Mouse (Mus musculus) embryonic facial prominence, embryonic 14.5 days (tissue): Measurements from ENCODE around the gene Heatr5b. TPM values are rescaled to one million over a fixed set of nuclear protein-coding genes. Genes with fewer than 3 reads are reported as not detected.

ENCODE experiments used
- ATAC-seq: fragments of 200-750 bp; cut with Nextera tagmentation; 2 replicates; pipeline ENCODE4 v1.8.0; 2017; ENCODE audit warnings: low read depth, moderate number of reproducible peaks, moderate TSS enrichment
- DNase-seq: peaks from one replicate; pipeline ENCODE4 v3.0.0-alpha.2; 2015; ENCODE audit warnings: low spot score
- H3K27ac ChIP-seq: fragments of 300-500 bp; sonication (generic); replicated peaks from 2 replicates; pipeline ENCODE4 v1.5.1; 2014; ENCODE audit warnings: low read depth, mild to moderate bottlenecking, low read length, moderate library complexity
- H3K27me3 ChIP-seq: fragments of 300-500 bp; sonication (generic); replicated peaks from 2 replicates; pipeline ENCODE4 v1.6.1; 2014; ENCODE audit warnings: low read length; ENCODE audit not compliant: control insufficient read depth, insufficient read depth
- H3K36me3 ChIP-seq: fragments of 300-500 bp; sonication (generic); 2 replicates; pipeline ENCODE4 v1.6.1; 2014; ENCODE audit warnings: low read length, mixed read lengths; ENCODE audit not compliant: control insufficient read depth, insufficient read depth
- H3K4me1 ChIP-seq: fragments of 300-500 bp; sonication (generic); 2 replicates; pipeline ENCODE4 v1.6.1; 2014; ENCODE audit warnings: antibody characterized with exemption, low read length; ENCODE audit not compliant: control insufficient read depth, insufficient read depth
- H3K4me2 ChIP-seq: fragments of 300-500 bp; sonication (generic); 2 replicates; pipeline ENCODE4 v1.6.1; 2014; ENCODE audit warnings: low read depth, mild to moderate bottlenecking, low read length, moderate library complexity, mixed read lengths
- H3K4me3 ChIP-seq: fragments of 300-500 bp; sonication (generic); 2 replicates; pipeline ENCODE4 v1.5.1; 2014; ENCODE audit warnings: low read depth, mild to moderate bottlenecking, low read length
- H3K9ac ChIP-seq: fragments of 300-500 bp; sonication (generic); 2 replicates; pipeline ENCODE4 v1.6.1; 2014; ENCODE audit warnings: low read depth, mild to moderate bottlenecking, low read length, moderate library complexity, mixed read lengths
- H3K9me3 ChIP-seq: fragments of 300-500 bp; sonication (generic); 2 replicates; pipeline ENCODE4 v1.6.1; 2016; ENCODE audit warnings: low read length; ENCODE audit not compliant: control insufficient read depth
- WGBS: fragments of 180-500 bp; shearing (Covaris S2); extraction: QIAGEN DNeasy Blood & Tissue Kit; methylation state at CpG from one replicate; pipeline ENCODE4 v1.1.7; 2014; 5-methylcytosine and 5-hydroxymethylcytosine counted together
- polyA plus RNA-seq: library from polyadenylated mRNA; unstranded; fragments of >200 nt; fragmentation: Nextera tagmentation; extraction: Ambion mirVana; gene quantifications from 2 replicates; pipeline ENCODE4 v1.2.1, GENCODE M21; 2014

Gene Heatr5b
- polyA plus RNA-seq, 1 experiment from 2014 or later = 14.6 TPM

DNA sequence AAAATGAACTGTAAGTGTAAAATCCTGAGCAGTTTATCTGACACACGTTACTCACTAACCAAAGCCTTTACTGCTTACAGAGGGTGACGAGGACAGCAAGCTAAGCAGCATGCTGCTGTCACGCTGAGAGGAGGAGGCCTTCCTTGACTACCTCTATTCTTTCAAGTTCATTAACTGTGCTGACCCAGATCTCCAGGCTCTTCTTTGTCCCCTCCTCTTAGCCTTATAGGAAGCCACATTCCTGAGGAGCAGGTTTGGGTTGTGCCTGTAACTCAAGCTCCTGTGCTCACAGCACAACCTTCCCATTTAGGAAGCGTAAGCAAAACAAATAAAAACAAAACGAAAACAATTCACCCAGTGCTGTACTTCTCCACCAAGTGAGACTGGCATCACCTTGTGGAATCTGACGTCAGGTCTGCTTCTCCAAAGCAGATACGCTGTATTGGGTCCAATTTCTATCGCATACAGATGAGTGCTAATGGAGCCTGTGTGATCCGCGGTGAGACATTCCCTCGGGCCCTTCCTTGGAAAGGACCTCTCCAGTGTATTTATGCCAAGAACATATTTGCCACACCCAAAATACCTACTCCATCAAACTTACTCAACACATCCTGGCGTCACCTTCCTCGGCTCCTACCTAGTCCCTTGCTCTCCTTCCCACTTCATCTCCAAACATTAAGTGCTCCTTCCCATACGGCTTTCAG lies 108.3 kb downstream of the Heatr5b start:
- no peak overlapping the region for H3K4me3 ChIP-seq
- H3K27ac ChIP-seq = no peak overlapping the region
- 63% methylated on average over 14 of the region's 14 CpGs for WGBS
- H3K9me3 ChIP-seq = no peaks in the 10 kb centered on the region
- no peaks in the 10 kb centered on the region for H3K27me3 ChIP-seq
- H3K4me2 ChIP-seq = no peak overlapping the region
- H3K9ac ChIP-seq = no peak overlapping the region
- no peaks in the 10 kb centered on the region for H3K4me1 ChIP-seq
- no peaks in the 10 kb centered on the region for H3K36me3 ChIP-seq
- ATAC-seq (peak; percentile 62; the same call in 1 of the 2 replicates), DNase-seq (peak; percentile 51)

DNA sequence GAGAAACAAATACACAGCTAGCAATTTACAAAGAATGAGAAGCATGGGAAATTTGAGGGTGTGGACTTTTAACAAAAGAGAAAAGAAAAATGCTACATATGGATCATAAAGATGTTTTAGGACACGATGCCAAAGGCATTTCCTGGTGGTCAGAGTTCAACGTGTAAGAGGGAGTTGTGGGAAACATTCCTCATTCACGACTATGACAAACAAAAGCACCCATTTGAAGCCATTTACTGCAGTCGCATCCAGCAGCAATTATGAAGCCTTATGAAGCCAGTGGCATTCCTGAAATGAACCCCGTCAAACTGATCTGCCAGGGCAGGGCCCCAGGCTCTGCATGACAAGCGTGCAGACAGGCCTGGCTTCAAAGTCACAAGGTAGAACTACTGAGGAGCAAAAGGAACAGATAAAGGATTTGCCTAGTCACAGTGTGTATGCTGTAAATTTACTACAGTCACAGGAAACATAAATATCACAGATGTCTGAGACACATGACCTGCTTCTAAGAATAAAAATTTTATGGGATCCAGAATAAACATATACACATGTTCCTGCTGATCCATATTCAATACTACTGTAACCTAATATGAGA lies 110.6 kb downstream of the Heatr5b start:
- ATAC-seq (no peak), DNase-seq (peak; percentile 39)
- 41% methylated on average over 6 of the region's 6 CpGs for WGBS
- Histone ChIP-seq H3K4me1 (no peaks in the 10 kb centered on the region), H3K36me3 (no peaks in the 10 kb centered on the region), H3K4me3 (no peak overlapping the region), H3K9me3 (no peaks in the 10 kb centered on the region), H3K27me3 (no peaks in the 10 kb centered on the region), H3K9ac (no peak overlapping the region), H3K4me2 (no peak overlapping the region), H3K27ac (no peak overlapping the region)

DNA sequence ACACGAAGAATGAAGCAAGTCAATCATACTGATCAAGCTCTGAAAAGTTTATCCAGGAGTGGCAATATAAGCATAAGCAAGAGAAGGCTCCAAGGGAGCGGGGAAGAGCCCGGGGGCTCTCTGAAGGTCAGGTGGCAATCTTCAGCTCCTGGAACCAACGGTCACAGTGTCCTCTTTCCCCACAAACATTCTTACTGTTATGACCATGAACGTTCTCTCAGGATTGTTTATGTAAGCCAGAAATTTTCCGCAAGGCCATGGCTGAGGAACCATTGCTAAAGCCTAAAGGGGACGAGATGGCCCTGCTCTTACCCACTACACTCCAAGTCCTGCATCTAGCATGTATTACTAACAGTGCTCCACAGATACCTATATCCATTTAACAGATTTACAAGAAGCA lies 113.5 kb downstream of the Heatr5b start:
- H3K27ac ChIP-seq = no peak overlapping the region
- H3K9ac ChIP-seq = no peak overlapping the region
- no peak overlapping the region for H3K4me3 ChIP-seq
- H3K27me3 ChIP-seq = no peaks in the 10 kb centered on the region
- WGBS = 82% methylated on average over 7 of the region's 7 CpGs
- no peaks in the 10 kb centered on the region for H3K4me1 ChIP-seq
- ATAC-seq (no peak), DNase-seq (no peak)
- peaks cover 5% of the 10 kb centered on the region for H3K36me3 ChIP-seq
- H3K9me3 ChIP-seq = 0 out of 2 replicates have a peak, but pooled peaks cover 5% of the 10 kb centered on the region
- no peak overlapping the region for H3K4me2 ChIP-seq

DNA sequence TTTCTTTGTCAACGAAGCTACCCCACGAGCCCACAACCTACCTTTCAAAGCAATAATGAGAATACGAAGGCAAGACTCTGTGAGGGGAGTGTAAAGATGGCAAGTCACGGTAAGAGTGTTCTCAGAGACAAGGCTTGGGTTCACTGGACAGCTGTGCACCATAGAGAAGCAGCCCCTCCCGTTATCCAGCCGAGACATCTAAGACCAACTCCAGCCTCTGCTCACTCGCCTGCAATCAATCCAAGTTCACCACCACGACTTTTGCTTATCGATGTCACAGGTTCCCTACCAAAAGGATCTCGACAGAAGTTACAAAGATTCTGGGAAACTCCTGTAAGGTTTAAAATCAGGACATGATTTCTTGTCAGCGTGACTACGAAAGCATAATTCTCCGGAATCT lies 116.1 kb downstream of the Heatr5b start:
- DNase-seq (no peak), ATAC-seq (no peak)
- Histone ChIP-seq H3K4me2 (no peak overlapping the region), H3K36me3 (peaks cover 5% of the 10 kb centered on the region), H3K27ac (no peak overlapping the region), H3K4me3 (no peak overlapping the region), H3K9me3 (0 out of 2 replicates have a peak, but pooled peaks cover 5% of the 10 kb centered on the region), H3K27me3 (no peaks in the 10 kb centered on the region), H3K4me1 (0 out of 2 replicates have a peak, but pooled peaks cover 4% of the 10 kb centered on the region), H3K9ac (no peak overlapping the region)
- 84% methylated on average over 13 of the region's 13 CpGs for WGBS

DNA sequence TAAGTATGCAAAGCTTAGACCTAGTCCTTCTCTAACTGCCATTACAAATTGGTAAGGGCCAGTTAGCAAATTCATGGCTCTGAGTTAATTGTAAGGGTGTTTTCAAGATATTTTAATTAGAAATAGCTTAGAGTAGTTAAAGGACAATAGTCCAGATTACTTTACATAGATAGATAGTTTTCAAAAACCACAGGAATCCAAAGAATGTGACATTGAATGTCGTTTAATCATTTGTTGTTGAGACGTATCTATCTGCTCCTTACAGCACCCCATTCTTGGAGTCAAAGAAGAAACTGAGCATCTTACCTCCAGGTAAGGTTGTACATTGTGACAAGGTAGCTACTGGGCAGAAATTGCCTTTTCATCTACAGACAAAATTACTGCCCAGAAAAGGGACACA lies 124.9 kb downstream of the Heatr5b start:
- Histone ChIP-seq H3K27ac (no peak overlapping the region), H3K27me3 (no peaks in the 10 kb centered on the region), H3K9ac (no peak overlapping the region), H3K4me1 (no peaks in the 10 kb centered on the region), H3K9me3 (peaks cover 7% of the 10 kb centered on the region; the same call in 1 of the 2 replicates), H3K4me2 (no peak overlapping the region), H3K4me3 (no peak overlapping the region), H3K36me3 (0 out of 2 replicates have a peak, but pooled peaks cover 5% of the 10 kb centered on the region)
- no peak for DNase-seq
- ATAC-seq = no peak
- 56% methylated on average over 2 of the region's 2 CpGs for WGBS

DNA sequence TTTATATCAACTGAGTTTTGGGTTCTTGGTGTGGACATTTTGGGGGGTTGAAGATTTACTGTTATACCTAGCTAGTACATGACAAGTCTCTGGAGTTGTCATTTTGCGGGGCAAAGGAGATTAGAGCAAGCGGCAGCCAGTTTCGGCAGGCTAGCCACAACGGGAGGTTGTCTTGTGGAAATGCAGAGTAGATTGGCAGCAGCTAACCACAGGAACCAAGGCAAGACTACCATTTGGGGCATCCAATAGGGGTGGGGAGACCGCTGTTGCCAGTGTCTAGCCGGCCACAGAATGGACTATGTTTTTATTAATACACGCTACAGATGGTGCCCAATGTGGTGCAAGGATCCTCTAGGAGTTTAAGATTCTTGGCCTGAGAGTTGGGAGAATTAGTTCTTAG lies 126.7 kb downstream of the Heatr5b start:
- no peaks in the 10 kb centered on the region for H3K4me1 ChIP-seq
- peaks cover 7% of the 10 kb centered on the region; the same call in 1 of the 2 replicates for H3K9me3 ChIP-seq
- no peak overlapping the region for H3K4me3 ChIP-seq
- DNase-seq (peak; percentile 16), ATAC-seq (no peak)
- 0 out of 2 replicates have a peak, but pooled peaks cover 5% of the 10 kb centered on the region for H3K36me3 ChIP-seq
- no peak overlapping the region for H3K4me2 ChIP-seq
- H3K27ac ChIP-seq = no peak overlapping the region
- 78% methylated on average over 7 of the region's 7 CpGs for WGBS
- no peaks in the 10 kb centered on the region for H3K27me3 ChIP-seq
- no peak overlapping the region for H3K9ac ChIP-seq

- Histone ChIP-seq H3K4me2 (no peak overlapping the region), H3K4me3 (no peak overlapping the region), H3K9ac (no peak overlapping the region), H3K9me3 (peaks cover 7% of the 10 kb centered on the region; the same call in 1 of the 2 replicates), H3K27ac (no peak overlapping the region), H3K4me1 (no peaks in the 10 kb centered on the region), H3K27me3 (no peaks in the 10 kb centered on the region), H3K36me3 (0 out of 2 replicates have a peak, but pooled peaks cover 13% of the 10 kb centered on the region)
- no peak for DNase-seq
- no peak for ATAC-seq
- WGBS = 87% methylated on average over 7 of the region's 7 CpGs
These were observed 132.2 kb downstream of the Heatr5b start for GRCm38 (mm10) chr17:78702988-78703387.
